Mouse (Mus musculus): ENCODE data around the gene Cst9.

Gene Cst9

DNA sequence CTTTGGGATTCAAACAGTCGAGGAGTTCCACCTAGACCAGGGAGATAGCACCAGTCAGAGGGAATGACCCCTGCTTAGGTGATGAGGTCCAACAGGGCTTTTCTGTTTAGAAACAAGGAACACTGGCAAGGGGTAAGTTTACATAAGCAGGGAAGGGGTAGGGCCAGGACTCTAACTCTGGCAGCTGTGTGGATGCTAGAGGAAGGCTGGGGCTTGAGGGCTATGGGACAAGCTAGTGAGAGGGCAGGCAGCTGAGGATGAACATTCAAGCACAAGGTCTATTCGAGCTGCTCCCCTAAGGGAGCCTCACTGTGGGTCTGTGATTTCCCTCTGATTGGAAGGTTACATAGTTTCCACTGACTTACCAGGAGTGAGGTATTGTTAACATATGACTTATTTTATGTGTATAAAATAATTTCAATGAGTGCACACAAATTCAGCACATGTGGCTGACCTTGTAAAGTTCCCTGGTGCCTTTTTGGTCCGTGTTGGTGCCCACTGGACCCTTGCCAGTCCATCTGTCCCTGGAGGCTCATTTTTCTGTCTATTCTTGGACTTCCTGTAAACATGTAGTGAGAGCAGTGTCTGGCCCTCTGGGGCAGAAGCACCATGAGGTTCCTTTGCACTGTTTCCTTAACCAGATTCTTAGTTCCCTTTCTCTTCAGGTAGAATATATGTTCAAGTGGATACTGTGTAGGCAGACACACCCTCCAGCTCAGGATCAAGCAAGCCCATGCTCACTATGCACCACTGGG lies 42.2 kb downstream of the Cst9 start:
- no peak for DNase-seq (ENCODE audit: low read depth, low spot score)

DNA sequence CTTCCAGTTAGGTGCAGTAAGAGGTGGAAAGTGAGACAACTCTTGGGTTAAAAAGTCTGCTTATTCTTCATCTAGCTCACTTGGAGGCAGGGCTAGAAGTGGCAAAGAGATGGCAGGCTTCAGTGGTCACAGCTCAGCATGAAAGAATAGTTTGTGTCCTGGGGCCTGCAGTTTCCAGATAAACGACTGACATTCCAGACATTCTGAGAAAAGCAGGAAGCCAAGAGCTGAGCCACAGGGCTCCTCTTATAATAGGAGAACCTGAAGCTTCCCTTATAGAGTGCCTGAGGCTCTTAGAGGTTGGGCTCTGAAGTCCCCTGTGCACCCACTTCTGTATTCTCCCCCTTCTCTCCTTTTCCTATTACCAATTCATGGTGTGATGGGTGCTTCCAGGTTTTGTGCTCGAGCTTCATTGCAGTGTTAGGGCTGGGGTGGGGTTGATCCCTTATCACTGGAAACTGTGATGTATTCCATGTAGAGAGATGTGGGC lies 43.7 kb downstream of the Cst9 start:
- peak; percentile 56 for DNase-seq (ENCODE audit: low read depth, low spot score)

DNA sequence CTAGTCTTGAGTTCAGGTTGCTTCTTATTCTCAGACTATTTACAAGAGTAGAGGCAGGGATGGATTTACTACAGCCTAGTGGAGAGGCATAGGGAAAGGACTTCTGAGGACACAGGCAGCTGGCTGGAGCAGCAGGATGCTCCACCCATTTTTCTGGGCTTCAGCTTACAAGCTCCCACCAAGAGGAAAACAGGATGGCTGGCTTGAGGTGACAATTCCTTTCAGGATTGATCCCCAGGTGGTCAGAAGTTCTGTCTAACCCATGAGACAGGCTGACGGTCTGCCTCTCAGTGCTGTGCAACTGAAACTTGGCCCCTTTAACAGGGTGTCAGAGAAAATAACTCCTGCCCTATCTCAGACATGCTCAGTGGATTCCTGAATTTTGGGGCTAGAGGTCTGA lies 44.3 kb downstream of the Cst9 start:
- peak; percentile 43 for DNase-seq (ENCODE audit: low read depth, low spot score)

DNA sequence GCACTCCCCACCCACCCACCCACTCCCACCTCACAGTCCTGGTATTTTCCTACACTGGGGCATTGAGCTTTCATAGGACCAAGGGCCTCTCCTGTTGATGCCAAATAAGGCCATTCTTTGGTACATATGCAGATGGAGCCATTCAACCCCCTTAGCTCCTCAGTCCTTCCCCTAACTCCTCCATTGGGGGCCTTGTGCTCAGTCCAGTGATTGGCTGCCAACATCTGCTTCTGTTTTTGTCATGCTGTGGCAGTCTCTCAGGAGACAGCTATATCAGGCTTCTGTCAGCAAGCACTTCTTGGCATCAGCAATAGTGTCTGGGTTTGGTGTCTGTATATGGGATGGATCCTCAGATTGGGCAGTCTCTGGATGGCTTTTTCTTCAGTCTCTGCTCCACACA lies 49.8 kb downstream of the Cst9 start:
- DNase-seq (ENCODE audit: low read depth, low spot score): peak; percentile 26
